8 mouse cellular contexts compared by ENCODE assay signal in the genomic region with DNA sequence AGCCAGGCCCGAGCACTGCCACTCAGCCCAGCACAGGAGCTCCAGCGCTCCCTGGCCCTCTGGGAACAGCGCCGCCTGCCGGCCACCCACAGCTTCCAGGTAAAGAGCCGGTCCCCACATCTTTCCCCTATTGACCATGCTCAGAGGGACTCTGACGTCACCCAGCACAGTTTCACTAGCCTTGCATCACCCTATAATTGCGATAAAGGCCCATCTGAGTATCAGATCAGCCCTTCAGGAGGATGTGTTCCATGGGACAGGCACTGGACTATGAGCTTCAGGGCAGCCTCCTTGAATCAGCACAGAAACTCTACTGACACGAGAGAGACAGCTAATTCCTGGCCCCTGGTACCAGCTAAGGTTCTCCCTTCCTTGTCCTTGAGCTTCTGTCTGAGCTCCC. TPM values are rescaled to one million over a fixed set of nuclear protein-coding genes. Genes with fewer than 3 reads are reported as not detected.
DNase-seq lines count a peak whose midpoint lies in the region; TF ChIP-seq lines count a peak whose summit lies in the region.

No protein-coding gene starts in this region.

- no peak overlapping the region for H3K27ac ChIP-seq in heart, embryonic 10.5 days
- H3K27ac ChIP-seq in limb, embryonic 10.5 days: no peak overlapping the region; the same call in 1 of the 2 replicates
- no peak overlapping the region for H3K27ac ChIP-seq in olfactory bulb, adult 2 months (ENCODE audit: insufficient read depth, low read depth, low read length)

- peaks cover 15% of the 10 kb centered on the region for H3K36me3 ChIP-seq in heart, embryonic 10.5 days
- peaks cover 12% of the 10 kb centered on the region for H3K36me3 ChIP-seq in limb, embryonic 10.5 days

- DNase-seq in heart, postnatal 14 days: peak; percentile 57 to 68
- no peak for DNase-seq in heart, embryonic 10.5 days (ENCODE audit: low spot score)
- DNase-seq in urinary bladder, postnatal 14 days (ENCODE audit: low spot score): peak; percentile 66
- DNase-seq in urinary bladder, postnatal 4 days (ENCODE audit: low spot score in 2 of 2): no peak
- DNase-seq in cerebellum, postnatal 10 days: peak; percentile 81 to 87
- peak; percentile 90 for DNase-seq in limb, embryonic 10.5 days (ENCODE audit: low spot score)
- no peak for DNase-seq in frontal cortex, postnatal 14 days (ENCODE audit: low spot score in 2 of 2)

- intact Hi-C loops in heart, postnatal 14 days (cut with DNase I): no loop called here

- peak; percentile 79; the same call in 1 of the 2 replicates for TF ChIP-seq CTCF in olfactory bulb, adult 2 months (IDR thresholded peaks at IDR 0.05; ENCODE audit: insufficient read depth, low read depth, low read length)

- H3K4me3 ChIP-seq in heart, embryonic 10.5 days: no peak overlapping the region
- H3K4me3 ChIP-seq in limb, embryonic 10.5 days: no peak overlapping the region
- H3K4me3 ChIP-seq in olfactory bulb, adult 2 months (ENCODE audit: insufficient read depth, low read depth, low read length): no peak overlapping the region

- TF ChIP-seq POLR2A in olfactory bulb, adult 2 months (IDR thresholded peaks at IDR 0.05; ENCODE audit: insufficient read depth, low read depth, low read length): no peak

- no peaks in the 10 kb centered on the region for H3K9me3 ChIP-seq in heart, embryonic 10.5 days
- no peaks in the 10 kb centered on the region for H3K9me3 ChIP-seq in limb, embryonic 10.5 days (replicated peaks)

- H3K27me3 ChIP-seq in heart, embryonic 10.5 days (ENCODE audit: insufficient read depth, poor library complexity, severe bottlenecking): peaks cover 66% of the 10 kb centered on the region
- H3K27me3 ChIP-seq in limb, embryonic 10.5 days (ENCODE audit: low read depth, poor library complexity, severe bottlenecking): peaks cover 62% of the 10 kb centered on the region

- 23% methylated on average over 9 of the region's 9 CpGs for whole genome bisulfite sequencing in heart, embryonic 10.5 days
- WGBS in limb, embryonic 10.5 days: 17% methylated on average over 9 of the region's 9 CpGs
- 27% methylated on average over 9 of the region's 9 CpGs for WGBS in olfactory bulb, adult 2 months

- H3K4me1 ChIP-seq in heart, embryonic 10.5 days: peaks cover 69% of the 10 kb centered on the region
- H3K4me1 ChIP-seq in limb, embryonic 10.5 days: peaks cover 65% of the 10 kb centered on the region
- H3K4me1 ChIP-seq in olfactory bulb, adult 2 months (ENCODE audit: control insufficient read depth, insufficient read depth, low read length): peaks cover 42% of the 10 kb centered on the region

RNA-seq across cellular contexts. Expression of a gene that starts 3.6 kb away (rescaled TPM):
- 1 to 10 TPM; 1.8 TPM for total RNA-seq in heart, postnatal 14 days (2021)
- 4.0 and 5.3 TPM in 2 replicates for polyA plus RNA-seq in heart, embryonic 10.5 days (2016; fragmentation: Nextera tagmentation; extraction: Ambion mirVana)
- polyA plus RNA-seq in limb, embryonic 10.5 days (2016; fragmentation: Nextera tagmentation; extraction: Ambion mirVana): 3.1 and 3.5 TPM in 2 replicates
- not detected in 2 replicates for polyA plus RNA-seq in olfactory bulb, adult 2 months (2012; ENCODE audit: insufficient read depth, insufficient read length, low replicate concordance, missing spikeins)

RNA-seq across cellular contexts. Expression of a gene that starts 12.8 kb away (rescaled TPM):
- total RNA-seq in heart, postnatal 14 days (2021): 10 to 100 TPM; 12.9 to 14.8 TPM
- polyA plus RNA-seq in heart, embryonic 10.5 days (2016; fragmentation: Nextera tagmentation; extraction: Ambion mirVana): 47.1 and 58.1 TPM in 2 replicates
- polyA plus RNA-seq in limb, embryonic 10.5 days (2016; fragmentation: Nextera tagmentation; extraction: Ambion mirVana): 74.6 and 84.6 TPM in 2 replicates
- not detected in 2 replicates for polyA plus RNA-seq in olfactory bulb, adult 2 months (2012; ENCODE audit: insufficient read depth, insufficient read length, low replicate concordance, missing spikeins)

RNA-seq across cellular contexts. Expression of a gene that starts 14.0 kb away (rescaled TPM):
- total RNA-seq in heart, postnatal 14 days (2021): 10 to 100 TPM; 21.3 to 23.9 TPM
- polyA plus RNA-seq in heart, embryonic 10.5 days (2016; fragmentation: Nextera tagmentation; extraction: Ambion mirVana): 19.0 and 43.4 TPM in 2 replicates
- polyA plus RNA-seq in limb, embryonic 10.5 days (2016; fragmentation: Nextera tagmentation; extraction: Ambion mirVana): 37.1 and 42.5 TPM in 2 replicates
- not detected in 2 replicates for polyA plus RNA-seq in olfactory bulb, adult 2 months (2012; ENCODE audit: insufficient read depth, insufficient read length, low replicate concordance, missing spikeins)

RNA-seq across cellular contexts. Expression of a gene that starts 15.2 kb away (rescaled TPM):
- total RNA-seq in heart, postnatal 14 days (2021): 1 to 10 TPM in 1 of 2 experiments, under 1 TPM in 1; 0.98 to 1.8 TPM
- polyA plus RNA-seq in heart, embryonic 10.5 days (2016; fragmentation: Nextera tagmentation; extraction: Ambion mirVana): 1.6 and 2.5 TPM in 2 replicates
- polyA plus RNA-seq in limb, embryonic 10.5 days (2016; fragmentation: Nextera tagmentation; extraction: Ambion mirVana): 1.8 and 3.1 TPM in 2 replicates
- not detected in 2 replicates for polyA plus RNA-seq in olfactory bulb, adult 2 months (2012; ENCODE audit: insufficient read depth, insufficient read length, low replicate concordance, missing spikeins)

RNA-seq across cellular contexts. Expression of a gene that starts 15.3 kb away (rescaled TPM):
- total RNA-seq in heart, postnatal 14 days (2021): 10 to 100 TPM; 40.8 to 44.4 TPM
- polyA plus RNA-seq in heart, embryonic 10.5 days (2016; fragmentation: Nextera tagmentation; extraction: Ambion mirVana): 42.8 and 47.8 TPM in 2 replicates
- 35.5 and 35.6 TPM in 2 replicates for polyA plus RNA-seq in limb, embryonic 10.5 days (2016; fragmentation: Nextera tagmentation; extraction: Ambion mirVana)
- polyA plus RNA-seq in olfactory bulb, adult 2 months (2012; ENCODE audit: insufficient read depth, insufficient read length, low replicate concordance, missing spikeins): not detected in 2 replicates

Comparison
In these comparisons a context has a peak if more than half of its experiments do, and no peak if none do; other contexts are left out.
1. DNase-seq: peak in heart, postnatal 14 days (2 of 2), urinary bladder, postnatal 14 days (single experiment), cerebellum, postnatal 10 days (2 of 2) and limb, embryonic 10.5 days (single experiment); none in heart, embryonic 10.5 days (single experiment), urinary bladder, postnatal 4 days (0 of 2) and frontal cortex, postnatal 14 days (0 of 2).
2. RNA of a gene that starts 12.8 kb away (polyA plus RNA-seq): 74.6 to 84.6 TPM in limb, embryonic 10.5 days and 47.1 to 58.1 TPM in heart, embryonic 10.5 days; not detected in olfactory bulb, adult 2 months; every median in the first group is over 10 times any median in the second.
3. RNA of a gene that starts 14.0 kb away (polyA plus RNA-seq): 19.0 to 43.4 TPM in heart, embryonic 10.5 days and 37.1 to 42.5 TPM in limb, embryonic 10.5 days; not detected in olfactory bulb, adult 2 months; every median in the first group is over 10 times any median in the second.